Mouse (Mus musculus) liver, adult 2 months (tissue): Measurements from ENCODE around the gene Cck. TPM values are rescaled to one million over a fixed set of nuclear protein-coding genes. Genes with fewer than 3 reads are reported as not detected.

Source experiments
- DNase-seq: peaks from one replicate; pipeline ENCODE4 v3.0.0-alpha.2; 2011; ENCODE audit warnings: low read depth, low spot score; ENCODE audit errors: extremely low read depth
- H3K27ac ChIP-seq: fragments of 200-500 bp; replicated peaks from 2 replicates; pipeline ENCODE4 v1.5.1; 2012; ENCODE audit warnings: low read depth, mild to moderate bottlenecking, control low read depth, inconsistent platforms, low read length; ENCODE audit not compliant: insufficient read depth
- H3K27me3 ChIP-seq: fragments of 200-500 bp; 2 replicates; pipeline ENCODE4 v1.6.1; 2012; ENCODE audit warnings: mild to moderate bottlenecking, moderate library complexity, low read length, inconsistent platforms; ENCODE audit not compliant: control insufficient read depth, insufficient read depth
- H3K36me3 ChIP-seq: fragments of 200-500 bp; 2 replicates; pipeline ENCODE4 v1.6.1; 2012; ENCODE audit warnings: low read length, inconsistent platforms; ENCODE audit not compliant: control insufficient read depth, insufficient read depth
- H3K4me1 ChIP-seq: fragments of 200-500 bp; 2 replicates; pipeline ENCODE4 v1.6.1; 2011; ENCODE audit warnings: low read length; ENCODE audit not compliant: control insufficient read depth, insufficient read depth
- H3K4me3 ChIP-seq: fragments of 200-500 bp; 2 replicates; pipeline ENCODE4 v1.5.1; 2011; ENCODE audit warnings: low read depth, mild to moderate bottlenecking, control low read depth, low read length, moderate library complexity; ENCODE audit not compliant: insufficient read depth
- H3K79me2 ChIP-seq: fragments of 200-500 bp; 2 replicates; pipeline ENCODE4 v1.6.1; 2012; ENCODE audit warnings: inconsistent platforms, mild to moderate bottlenecking, low read length, moderate library complexity; ENCODE audit not compliant: control insufficient read depth, insufficient read depth
- H3K9ac ChIP-seq: fragments of 200-500 bp; 2 replicates; pipeline ENCODE4 v1.6.1; 2012; ENCODE audit warnings: low read depth, mild to moderate bottlenecking, control low read depth, inconsistent platforms, low read length
- CTCF ChIP-seq: fragments of 200-500 bp; IDR thresholded peaks from 2 replicates; pipeline ENCODE4 v1.5.1; 2011; ENCODE audit warnings: low read depth, low read length, control low read depth
- POLR2A ChIP-seq: fragments of 200-500 bp; IDR thresholded peaks from 2 replicates; pipeline ENCODE4 v1.6.1; 2011; ENCODE audit warnings: low read length, control low read depth; ENCODE audit not compliant: insufficient read depth; ENCODE audit errors: extremely low read depth
- WGBS: fragments of 180-500 bp; shearing (Covaris S2); methylation state at CpG from one replicate; pipeline ENCODE4 v1.1.7; 2018; 5-methylcytosine and 5-hydroxymethylcytosine counted together
- polyA plus RNA-seq: library from polyadenylated mRNA; depleted of rRNA; stranded (reverse); fragments of >200 nt; gene quantifications from 2 replicates; pipeline ENCODE4 v1.2.3, GENCODE M21; 2012
- total RNA-seq: library from RNA; depleted of rRNA; stranded (reverse); fragments of >200 nt; gene quantifications from 2 replicates; pipeline ENCODE4 v1.2.3, GENCODE M21; 2014

Gene Cck
- total and polyA plus RNA-seq, 2 experiments = not detected

GRCm38 (mm10) chr9:121514462-121514861 is 19.0 kb upstream of the Cck start:
- Histone ChIP-seq H3K9ac (no peak overlapping the region), H3K79me2 (no peaks in the 10 kb centered on the region), H3K4me3 (no peak overlapping the region), H3K4me1 (no peaks in the 10 kb centered on the region), H3K27ac (no peak overlapping the region), H3K36me3 (no peaks in the 10 kb centered on the region), H3K27me3 (0 out of 2 replicates have a peak, but pooled peaks cover 2% of the 10 kb centered on the region)
- TF ChIP-seq POLR2A = no peak
- no peak for TF ChIP-seq CTCF
- WGBS = 73% methylated on average over 5 of the region's 5 CpGs
- no peak for DNase-seq

GRCm38 (mm10) chr9:121511911-121512310 is 16.4 kb upstream of the Cck start:
- 90% methylated on average over 4 of the region's 4 CpGs for WGBS
- Histone ChIP-seq H3K9ac (no peak overlapping the region), H3K36me3 (no peaks in the 10 kb centered on the region)

GRCm38 (mm10) chr9:121506478-121507180 is 11.1 kb upstream of the Cck start:
- TF ChIP-seq POLR2A (no peak), CTCF (no peak)
- no peak for DNase-seq
- WGBS = 79% methylated on average over 8 of the region's 8 CpGs
- Histone ChIP-seq H3K27ac (no peak overlapping the region), H3K4me1 (no peaks in the 10 kb centered on the region), H3K27me3 (no peaks in the 10 kb centered on the region), H3K4me3 (no peak overlapping the region), H3K79me2 (no peaks in the 10 kb centered on the region), H3K36me3 (no peaks in the 10 kb centered on the region), H3K9ac (no peak overlapping the region)

More at GRCm38 (mm10) chr9:121511911-121512310, 16.4 kb upstream of the Cck start:
- Histone ChIP-seq H3K27me3 (no peaks in the 10 kb centered on the region), H3K79me2 (no peaks in the 10 kb centered on the region), H3K27ac (no peak overlapping the region), H3K4me1 (no peaks in the 10 kb centered on the region), H3K4me3 (no peak overlapping the region)
- TF ChIP-seq CTCF (no peak), POLR2A (no peak)
- DNase-seq = no peak

- no peaks in the 10 kb centered on the region for H3K79me2 ChIP-seq
- no peak for DNase-seq
- H3K27me3 ChIP-seq = no peaks in the 10 kb centered on the region
- H3K36me3 ChIP-seq = no peaks in the 10 kb centered on the region
- no peaks in the 10 kb centered on the region for H3K4me1 ChIP-seq
- no peak overlapping the region for H3K27ac ChIP-seq
- WGBS = 94% methylated on average over 8 of the region's 8 CpGs
- no peak for TF ChIP-seq POLR2A
- no peak for TF ChIP-seq CTCF
- no peak overlapping the region for H3K9ac ChIP-seq
- no peak overlapping the region for H3K4me3 ChIP-seq
Measured at GRCm38 (mm10) chr9:121505346-121505745, 9.9 kb upstream of the Cck start.

- peaks cover 9% of the 10 kb centered on the region for H3K27me3 ChIP-seq
- TF ChIP-seq CTCF (no peak), POLR2A (no peak)
Measured at GRCm38 (mm10) chr9:121496102-121496501, 608 bp upstream of the Cck start.

GRCm38 (mm10) chr9:121494006-121494767 is 1.3 kb downstream of the Cck start:
- H3K9ac ChIP-seq = no peak overlapping the region
- H3K36me3 ChIP-seq = no peaks in the 10 kb centered on the region
- H3K27ac ChIP-seq = no peak overlapping the region
- no peak for DNase-seq
- TF ChIP-seq CTCF (no peak), POLR2A (no peak)
- H3K79me2 ChIP-seq = no peaks in the 10 kb centered on the region
- no peak overlapping the region for H3K4me3 ChIP-seq
- H3K4me1 ChIP-seq = no peaks in the 10 kb centered on the region
- WGBS = 6% methylated on average over 48 of the region's 48 CpGs
- peaks cover 9% of the 10 kb centered on the region for H3K27me3 ChIP-seq

More at GRCm38 (mm10) chr9:121496102-121496501, 608 bp upstream of the Cck start:
- Histone ChIP-seq H3K79me2 (no peaks in the 10 kb centered on the region), H3K27ac (no peak overlapping the region), H3K36me3 (no peaks in the 10 kb centered on the region), H3K4me3 (no peak overlapping the region), H3K9ac (no peak overlapping the region), H3K4me1 (no peaks in the 10 kb centered on the region)
- 41% methylated on average over 10 of the region's 10 CpGs for WGBS
- DNase-seq = no peak
